Mouse (Mus musculus) cerebellum, postnatal 4 days (tissue): ENCODE results near the gene Tpx2.
A peak's percentile ranks its signal among the peaks of the same experiment; 100 is the strongest.

Source experiments
- DNase-seq, 2 experiments: peaks; one replicate each; pipeline ENCODE4 v3.0.0; 2022; ENCODE audit warnings: low spot score in 2 of 2, mixed read lengths in 1 of 2

Tpx2 gene

GRCm38 (mm10) chr2:152914310-152915120, 66.8 kb downstream of the Tpx2 start:
- peak; percentile 78 to 93 for DNase-seq

GRCm38 (mm10) chr2:152915453-152915852, 67.7 kb downstream of the Tpx2 start:
- no peak for DNase-seq

- DNase-seq = no peak
These were observed 68.3 kb downstream of the Tpx2 start for GRCm38 (mm10) chr2:152916111-152916510.

- no peak for DNase-seq
These were observed 69.9 kb downstream of the Tpx2 start for GRCm38 (mm10) chr2:152917671-152918070.

GRCm38 (mm10) chr2:152922376-152922775, 74.6 kb downstream of the Tpx2 start:
- DNase-seq = peak in 1 of 2 experiments; percentile 45

- no peak for DNase-seq
These were observed 75.9 kb downstream of the Tpx2 start for GRCm38 (mm10) chr2:152923621-152924020.

- no peak for DNase-seq
These were observed 76.4 kb downstream of the Tpx2 start for GRCm38 (mm10) chr2:152924128-152924527.

- no peak for DNase-seq
These were observed 76.8 kb downstream of the Tpx2 start for GRCm38 (mm10) chr2:152924543-152924942.

- DNase-seq = no peak
These were observed 77.6 kb downstream of the Tpx2 start for GRCm38 (mm10) chr2:152925189-152925872.

GRCm38 (mm10) chr2:152926896-152927295, 79.1 kb downstream of the Tpx2 start:
- no peak for DNase-seq

- no peak for DNase-seq
These were observed 79.6 kb downstream of the Tpx2 start for GRCm38 (mm10) chr2:152927371-152927770.

GRCm38 (mm10) chr2:152928219-152928987, 80.6 kb downstream of the Tpx2 start:
- no peak for DNase-seq

- DNase-seq = no peak
These were observed 81.2 kb downstream of the Tpx2 start for GRCm38 (mm10) chr2:152928988-152929370.

- DNase-seq = no peak
These were observed 82.5 kb downstream of the Tpx2 start for GRCm38 (mm10) chr2:152930276-152930675.

GRCm38 (mm10) chr2:152931456-152932160, 83.8 kb downstream of the Tpx2 start:
- no peak for DNase-seq

GRCm38 (mm10) chr2:152933048-152933447, 85.3 kb downstream of the Tpx2 start, which contains the start of gene Foxs1:
Foxs1 (minus strand) TSS chr2:152933208.
- no peak for DNase-seq

GRCm38 (mm10) chr2:152933614-152934013, 85.8 kb downstream of the Tpx2 start:
- DNase-seq = peak in 1 of 2 experiments; percentile 59

GRCm38 (mm10) chr2:152939846-152940245, 92.1 kb downstream of the Tpx2 start:
- peak in 1 of 2 experiments; percentile 71 for DNase-seq

- no peak for DNase-seq
These were observed 93.3 kb downstream of the Tpx2 start for GRCm38 (mm10) chr2:152941106-152941505.

- no peak for DNase-seq
These were observed 94.0 kb downstream of the Tpx2 start for GRCm38 (mm10) chr2:152941776-152942175.

GRCm38 (mm10) chr2:152942898-152943515, 95.2 kb downstream of the Tpx2 start:
- no peak for DNase-seq
